ENCODE assay signal across 8 mouse cellular contexts in genomic region chr11:17211258-17212140, GRCm38 (mm10). TPM values are rescaled to one million over a fixed set of nuclear protein-coding genes. Genes with fewer than 3 reads are reported as not detected.
A peak's percentile ranks its signal among the peaks of the same experiment; 100 is the strongest.
DNase-seq lines count a peak whose midpoint lies in the region; ATAC-seq and TF ChIP-seq lines count a peak whose summit lies in the region.

TSS of gene Pno1 (minus strand) at chr11:17211568.

- H3K4me1 ChIP-seq in bone marrow, adult 2 months (ENCODE audit: control insufficient read depth, insufficient read depth, low read length) = no peaks in the 10 kb centered on the region
- peaks cover 20% of the 10 kb centered on the region for H3K4me1 ChIP-seq in embryonic facial prominence, embryonic 15.5 days
- H3K4me1 ChIP-seq in limb, embryonic 14.5 days (ENCODE audit: control insufficient read depth, insufficient read depth, low read length) = peaks cover 10% of the 10 kb centered on the region
- H3K4me1 ChIP-seq in midbrain, postnatal 0 days (ENCODE audit: insufficient read depth, low read length) = peaks cover 7% of the 10 kb centered on the region

- no peaks in the 10 kb centered on the region for H3K9me3 ChIP-seq in embryonic facial prominence, embryonic 15.5 days (replicated peaks)
- no peaks in the 10 kb centered on the region for H3K9me3 ChIP-seq in limb, embryonic 14.5 days (ENCODE audit: control insufficient read depth, low read length)
- no peaks in the 10 kb centered on the region for H3K9me3 ChIP-seq in midbrain, postnatal 0 days (ENCODE audit: low read length)

- H3K27ac ChIP-seq in bone marrow, adult 2 months (ENCODE audit: control insufficient read depth, insufficient read depth, low read depth, low read length, poor library complexity) = peak within 1 kb of the TSS; percentile 84
- H3K27ac ChIP-seq in embryonic facial prominence, embryonic 15.5 days (replicated peaks) = peak within 1 kb of the TSS; percentile 91
- peak within 1 kb of the TSS; percentile 86 for H3K27ac ChIP-seq in limb, embryonic 14.5 days (replicated peaks; ENCODE audit: low read depth, low read length)
- peak within 1 kb of the TSS; percentile 81 for H3K27ac ChIP-seq in midbrain, postnatal 0 days (ENCODE audit: low read depth, low read length)

- TF ChIP-seq POLR2A in bone marrow, adult 2 months (IDR thresholded peaks at IDR 0.05; ENCODE audit: borderline replicate concordance, control insufficient read depth, low read depth, low read length) = peak; percentile 62; the same call in 1 of the 2 replicates
- peak; percentile 60; the same call in 1 of the 2 replicates for TF ChIP-seq POLR2A in limb, embryonic 14.5 days (IDR thresholded peaks at IDR 0.05; ENCODE audit: borderline replicate concordance, extremely low read depth, insufficient read depth, insufficient read length)

- H3K36me3 ChIP-seq in embryonic facial prominence, embryonic 15.5 days = peaks cover 16% of the 10 kb centered on the region; the same call in 1 of the 2 replicates
- peaks cover 17% of the 10 kb centered on the region for H3K36me3 ChIP-seq in limb, embryonic 14.5 days (ENCODE audit: control insufficient read depth, insufficient read depth, low read length)
- peaks cover 8% of the 10 kb centered on the region for H3K36me3 ChIP-seq in midbrain, postnatal 0 days (ENCODE audit: insufficient read depth, low read length)

- H3K4me3 ChIP-seq in bone marrow, adult 2 months (replicated peaks; ENCODE audit: control insufficient read depth, low read depth, low read length) = peak within 1 kb of the TSS; percentile 77
- peak within 1 kb of the TSS; percentile 81 for H3K4me3 ChIP-seq in embryonic facial prominence, embryonic 15.5 days (replicated peaks)
- peak within 1 kb of the TSS; percentile 83 for H3K4me3 ChIP-seq in limb, embryonic 14.5 days (replicated peaks; ENCODE audit: low read length)
- H3K4me3 ChIP-seq in midbrain, postnatal 0 days (ENCODE audit: low read depth, low read length) = peak within 1 kb of the TSS; percentile 93

- WGBS in bone marrow, adult 2 months = under 1% methylated on average over 65 of the region's 65 CpGs
- WGBS in embryonic facial prominence, embryonic 15.5 days = under 1% methylated on average over 65 of the region's 65 CpGs
- under 1% methylated on average over 64 of the region's 65 CpGs for WGBS in limb, embryonic 14.5 days
- WGBS in midbrain, postnatal 0 days = under 1% methylated on average over 63 of the region's 65 CpGs

- no peaks in the 10 kb centered on the region for H3K27me3 ChIP-seq in embryonic facial prominence, embryonic 15.5 days
- H3K27me3 ChIP-seq in limb, embryonic 14.5 days (ENCODE audit: control insufficient read depth, insufficient read depth, low read length) = no peaks in the 10 kb centered on the region
- no peaks in the 10 kb centered on the region for H3K27me3 ChIP-seq in midbrain, postnatal 0 days (ENCODE audit: insufficient read depth, low read length)

- peak within 1 kb of the TSS; percentile 90 for H3K9ac ChIP-seq in embryonic facial prominence, embryonic 15.5 days
- H3K9ac ChIP-seq in limb, embryonic 14.5 days (ENCODE audit: low read depth, low read length, severe bottlenecking) = peak within 1 kb of the TSS; percentile 83
- H3K9ac ChIP-seq in midbrain, postnatal 0 days (replicated peaks; ENCODE audit: low read length, poor library complexity, severe bottlenecking) = peak within 1 kb of the TSS; percentile 84

- ATAC-seq in embryonic facial prominence, embryonic 15.5 days (ENCODE audit: insufficient number of reproducible peaks, low FRiP score, low TSS enrichment, low read depth) = peak; percentile 98
- ATAC-seq in limb, embryonic 14.5 days (ENCODE audit: low FRiP score, low read depth) = peak; percentile 98
- ATAC-seq in midbrain, postnatal 0 days (ENCODE audit: low FRiP score) = peak; percentile 99

- peak within 1 kb of the TSS; percentile 70 for H3K4me2 ChIP-seq in embryonic facial prominence, embryonic 15.5 days (replicated peaks)
- peak within 1 kb of the TSS; percentile 59 for H3K4me2 ChIP-seq in limb, embryonic 14.5 days (replicated peaks; ENCODE audit: low read depth, low read length, severe bottlenecking)
- peak within 1 kb of the TSS; percentile 66 for H3K4me2 ChIP-seq in midbrain, postnatal 0 days (ENCODE audit: low read depth, low read length, poor library complexity, severe bottlenecking)

- DNase-seq in 416B (ENCODE audit: low read depth) = peak; percentile 99
- peak; percentile 97 for DNase-seq in heart, adult 8-10 months (ENCODE audit: low spot score)
- DNase-seq in kidney, adult 9 months = peak; percentile 98
- peak; percentile 99 for DNase-seq in limb, embryonic 14.5 days (ENCODE audit: low spot score)
- peak; percentile 99 for DNase-seq in midbrain, postnatal 0 days (ENCODE audit: low spot score)
- peak; percentile 90 for DNase-seq in spleen, postnatal 14 days (ENCODE audit: low spot score in 2 of 2)

- TF ChIP-seq CTCF in bone marrow, adult 2 months (IDR thresholded peaks at IDR 0.05; ENCODE audit: control insufficient read depth, insufficient read depth, low read length) = no peak
- no peak for TF ChIP-seq CTCF in midbrain, postnatal 0 days (IDR thresholded peaks at IDR 0.05)

RNA-seq across cellular contexts. Expression of gene Pno1, which starts in this region (rescaled TPM):
- 9.6 and 28.6 TPM in 2 replicates for polyA plus RNA-seq in bone marrow, adult 2 months (2011; ENCODE audit: insufficient read depth, insufficient read length, low replicate concordance, missing spikeins)
- 60.1 and 62.4 TPM in 2 replicates for polyA plus RNA-seq in embryonic facial prominence, embryonic 15.5 days (2015; fragmentation: Nextera tagmentation; extraction: Ambion mirVana)
- 10 to 100 TPM; 31.5 to 36.2 (median 35.2) TPM for total RNA-seq in heart, adult 8-10 months (2022)
- 15.0 and 20.0 TPM in 2 replicates for polyA plus RNA-seq in limb, embryonic 14.5 days (2012; rRNA removed)
- 71.4 and 75.6 TPM in 2 replicates for polyA plus RNA-seq in limb, embryonic 14.5 days (2014; fragmentation: Nextera tagmentation; extraction: Ambion mirVana)
- 29.0 and 30.2 TPM in 2 replicates for total RNA-seq in midbrain, postnatal 0 days (2014; rRNA removed)
- polyA plus RNA-seq in midbrain, postnatal 0 days (2015; fragmentation: Nextera tagmentation; extraction: Ambion mirVana) = 51.5 and 53.5 TPM in 2 replicates

Comparison
In these comparisons a context has a peak if more than half of its experiments do, and no peak if none do; other contexts are left out.
1. Peak in every context shown above with its lines: DNase-seq, ATAC-seq, H3K4me3 ChIP-seq and H3K27ac ChIP-seq.